Mouse (Mus musculus) embryonic facial prominence, embryonic 12.5 days (tissue): ENCODE measurements around the gene Sema4f. TPM values are rescaled to one million over a fixed set of nuclear protein-coding genes. Genes with fewer than 3 reads are reported as not detected.

Experiments
- ATAC-seq: fragments of 200-750 bp; cut with Nextera tagmentation; 2 replicates; pipeline ENCODE4 v1.8.0; 2017; ENCODE audit not compliant: insufficient number of reproducible peaks, insufficient read depth, low FRiP score, low TSS enrichment
- H3K27ac ChIP-seq: fragments of 300-500 bp; sonication (generic); 2 replicates; pipeline ENCODE4 v1.5.1; 2016; ENCODE audit warnings: mild to moderate bottlenecking
- H3K27me3 ChIP-seq: fragments of 300-500 bp; sonication (generic); 2 replicates; pipeline ENCODE4 v1.6.1; 2016; ENCODE audit warnings: mild to moderate bottlenecking, moderate library complexity
- H3K36me3 ChIP-seq: fragments of 300-500 bp; sonication (generic); 2 replicates; pipeline ENCODE4 v1.6.1; 2016; ENCODE audit warnings: mild to moderate bottlenecking
- H3K4me1 ChIP-seq: fragments of 300-500 bp; sonication (generic); 2 replicates; pipeline ENCODE4 v1.6.1; 2016
- H3K4me2 ChIP-seq: fragments of 300-500 bp; sonication (generic); replicated peaks from 2 replicates; pipeline ENCODE4 v1.6.1; 2016; ENCODE audit warnings: mild to moderate bottlenecking, moderate library complexity
- H3K4me3 ChIP-seq: fragments of 300-500 bp; sonication (generic); 2 replicates; pipeline ENCODE4 v1.5.1; 2016; ENCODE audit warnings: mild to moderate bottlenecking
- H3K9ac ChIP-seq: fragments of 300-500 bp; sonication (generic); 2 replicates; pipeline ENCODE4 v1.6.1; 2016; ENCODE audit warnings: mild to moderate bottlenecking, moderate library complexity
- H3K9me3 ChIP-seq: fragments of 300-500 bp; sonication (generic); 2 replicates; pipeline ENCODE4 v1.6.1; 2016; ENCODE audit warnings: mild to moderate bottlenecking, moderate library complexity
- WGBS: fragments of 180-500 bp; shearing (Covaris S2); methylation state at CpG from one replicate; pipeline ENCODE4 v1.1.7; 2016; 5-methylcytosine and 5-hydroxymethylcytosine counted together
- polyA plus RNA-seq: library from polyadenylated mRNA; unstranded; fragments of >200 nt; fragmentation: Nextera tagmentation; extraction: Ambion mirVana; gene quantifications from 2 replicates; pipeline ENCODE4 v1.2.1, GENCODE M21; 2016

Sema4f gene
- polyA plus RNA-seq, result 7.0 and 7.7 TPM in 2 replicates

DNA sequence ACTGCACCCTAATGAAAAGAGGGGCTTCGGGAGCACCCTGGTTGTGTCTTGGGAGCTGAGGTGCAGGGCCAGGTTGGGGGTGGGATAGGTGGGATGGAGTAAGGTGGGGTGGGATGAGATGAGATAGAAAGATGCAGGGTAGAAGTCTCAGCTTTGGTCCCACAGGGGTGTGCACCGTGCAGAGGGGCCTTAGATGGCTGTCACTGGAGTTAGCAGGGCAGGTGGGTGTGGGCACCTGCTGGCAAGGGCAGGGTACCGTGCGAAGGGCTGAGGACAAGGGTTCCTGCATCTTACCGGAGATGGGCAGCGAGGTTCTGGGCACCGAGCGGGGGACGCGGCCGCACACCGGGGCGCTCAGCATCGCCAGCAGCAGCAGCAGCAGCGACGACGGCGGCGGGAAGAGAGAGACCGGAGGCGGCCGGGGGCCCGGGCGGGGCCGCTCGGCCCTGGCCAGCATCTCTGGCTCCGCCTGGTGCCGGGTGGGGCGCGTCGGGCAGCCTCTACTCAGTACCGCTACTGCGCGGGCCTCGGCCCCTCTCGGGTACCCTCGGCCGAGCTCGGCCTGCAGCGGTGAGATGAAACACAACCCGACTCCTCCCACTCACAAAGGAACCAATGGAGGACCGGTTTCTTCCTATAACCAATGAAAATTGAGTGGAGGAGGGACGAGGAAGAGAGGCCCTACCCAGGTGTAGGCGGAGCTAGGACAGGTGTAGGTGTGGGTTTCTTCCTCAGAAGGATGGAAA, at the start of gene Sema4f:
Gene Sema4f (minus strand): TSS at position 603 of the 746 bp plus-strand sequence.
- H3K27ac ChIP-seq, result no peak within 1 kb of the TSS
- H3K27me3 ChIP-seq, result peaks cover 24% of the 10 kb centered on the region
- H3K9ac ChIP-seq, result peak within 1 kb of the TSS; percentile 68
- peak; percentile 95 for ATAC-seq
- WGBS, result 2% methylated on average over 40 of the region's 44 CpGs
- no peaks in the 10 kb centered on the region for H3K4me1 ChIP-seq
- no peaks in the 10 kb centered on the region for H3K9me3 ChIP-seq
- peak within 1 kb of the TSS; percentile 57 for H3K4me3 ChIP-seq
- H3K36me3 ChIP-seq, result no peaks in the 10 kb centered on the region
- peak within 1 kb of the TSS; percentile 82 for H3K4me2 ChIP-seq

DNA sequence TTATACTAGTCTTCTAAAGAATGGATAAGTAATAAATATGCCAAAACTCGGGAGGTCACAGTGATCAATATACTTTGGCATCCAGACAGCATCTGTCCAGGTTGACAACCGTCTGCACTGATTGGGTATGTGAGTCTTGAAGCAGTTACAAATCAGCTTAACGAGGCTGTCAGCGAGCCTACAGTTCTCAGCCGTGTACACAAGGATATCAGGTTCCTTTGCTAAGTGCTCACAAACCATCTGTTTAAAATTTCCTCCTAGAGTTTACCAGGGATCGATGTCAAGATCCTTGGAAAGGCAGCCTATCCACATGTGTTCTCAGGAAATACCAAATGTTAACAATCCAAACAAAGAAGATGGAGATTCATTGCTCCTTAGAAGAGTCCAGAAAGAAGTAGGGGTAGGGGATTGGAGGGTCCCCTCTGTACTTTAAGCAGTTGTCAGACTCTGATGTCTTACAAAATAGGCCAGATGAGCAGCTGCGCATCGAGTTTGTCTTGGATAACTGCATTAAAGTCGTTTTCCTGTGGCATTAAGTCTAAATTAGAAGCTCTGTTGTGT, 47.9 kb upstream of the Sema4f start:
- WGBS, result 10% methylated on average over 9 of the region's 9 CpGs
- Histone ChIP-seq H3K27me3 (no peaks in the 10 kb centered on the region), H3K4me3 (no peak overlapping the region), H3K9me3 (no peaks in the 10 kb centered on the region), H3K9ac (no peak overlapping the region), H3K36me3 (no peaks in the 10 kb centered on the region), H3K4me1 (peaks cover 13% of the 10 kb centered on the region; the same call in 1 of the 2 replicates), H3K4me2 (peak overlapping the region; percentile 12), H3K27ac (peak overlapping the region; percentile 83)
- ATAC-seq, result peak; percentile 79; the same call in 1 of the 2 replicates

GRCm38 (mm10) chr6:82971031-82971430, 31.5 kb upstream of the Sema4f start:
- Histone ChIP-seq H3K9me3 (no peaks in the 10 kb centered on the region), H3K27me3 (0 out of 2 replicates have a peak, but pooled peaks cover 2% of the 10 kb centered on the region), H3K27ac (no peak overlapping the region), H3K4me2 (no peak overlapping the region), H3K36me3 (no peaks in the 10 kb centered on the region), H3K4me3 (no peak overlapping the region), H3K4me1 (no peaks in the 10 kb centered on the region), H3K9ac (no peak overlapping the region)
- peak; percentile 69; the same call in 1 of the 2 replicates for ATAC-seq
- 7% methylated on average over 5 of the region's 5 CpGs for WGBS

GRCm38 (mm10) chr6:82969249-82970084, 29.9 kb upstream of the Sema4f start:
- Histone ChIP-seq H3K4me3 (no peak overlapping the region), H3K9me3 (no peaks in the 10 kb centered on the region), H3K9ac (no peak overlapping the region), H3K4me2 (no peak overlapping the region), H3K36me3 (no peaks in the 10 kb centered on the region), H3K4me1 (no peaks in the 10 kb centered on the region), H3K27ac (no peak overlapping the region), H3K27me3 (0 out of 2 replicates have a peak, but pooled peaks cover 2% of the 10 kb centered on the region)
- no peak for ATAC-seq
- 68% methylated on average over 6 of the region's 6 CpGs for WGBS

DNA sequence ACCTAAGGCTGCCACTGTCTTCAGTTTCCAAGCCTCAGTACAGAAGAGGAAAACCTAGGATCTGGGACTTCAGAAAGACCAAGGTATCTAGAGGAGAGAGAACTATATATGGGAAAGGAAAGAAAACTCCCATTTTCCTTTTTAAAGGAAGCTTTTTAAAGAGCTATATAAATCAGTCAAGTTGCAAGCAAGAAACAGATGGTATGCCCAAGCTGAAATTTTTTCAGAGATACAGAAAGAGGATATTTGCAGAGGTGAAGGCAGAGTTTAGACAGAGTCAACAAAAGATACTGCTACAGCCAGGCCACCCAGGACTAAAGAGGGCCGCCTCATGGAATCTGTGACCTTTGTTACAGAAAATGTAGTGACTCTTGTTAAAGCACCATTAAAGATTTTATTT, 22.1 kb upstream of the Sema4f start:
- no peaks in the 10 kb centered on the region for H3K36me3 ChIP-seq
- no peak overlapping the region for H3K4me2 ChIP-seq
- H3K27ac ChIP-seq, result no peak overlapping the region
- peaks cover 2% of the 10 kb centered on the region for H3K4me1 ChIP-seq
- H3K9ac ChIP-seq, result no peak overlapping the region
- no peak overlapping the region for H3K4me3 ChIP-seq
- no peak for ATAC-seq
- 70% methylated on average over 1 of the region's 1 CpGs for WGBS
- H3K27me3 ChIP-seq, result no peaks in the 10 kb centered on the region
- H3K9me3 ChIP-seq, result no peaks in the 10 kb centered on the region

DNA sequence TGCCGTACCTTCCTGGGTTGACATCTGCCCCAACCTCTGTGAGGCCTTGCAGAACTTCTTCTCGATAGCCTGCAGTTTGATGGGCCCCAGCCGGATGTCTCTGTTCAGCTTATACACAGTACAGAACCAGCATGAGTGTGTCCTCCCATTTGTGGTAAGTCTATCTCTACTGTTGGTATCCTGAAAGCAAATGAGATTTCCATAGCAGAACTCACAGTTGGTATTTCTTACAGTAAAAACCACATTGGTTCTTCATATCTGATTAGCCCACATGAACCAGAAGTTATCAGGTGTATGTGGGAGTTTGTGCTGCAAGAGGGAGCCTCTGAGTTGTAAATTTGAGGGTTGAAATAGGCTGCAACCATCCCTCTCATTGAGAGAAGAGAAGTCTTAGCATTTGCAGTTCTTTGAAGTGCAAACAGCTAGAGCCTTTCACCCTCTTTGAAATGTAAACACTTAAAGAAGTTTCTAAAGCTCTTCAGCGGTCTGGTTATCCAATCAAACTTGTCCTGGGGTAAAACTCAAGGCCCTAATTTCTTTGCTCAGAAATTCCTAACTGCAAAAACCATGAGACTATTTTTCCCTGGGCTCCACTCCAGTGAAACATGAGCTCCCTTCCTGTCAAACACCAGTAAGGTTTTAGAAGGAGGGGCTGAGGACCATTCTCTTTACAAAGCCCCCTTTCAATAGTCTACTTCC, 17.1 kb upstream of the Sema4f start:
- Histone ChIP-seq H3K4me1 (peaks cover 7% of the 10 kb centered on the region), H3K36me3 (no peaks in the 10 kb centered on the region), H3K9me3 (no peaks in the 10 kb centered on the region), H3K27me3 (no peaks in the 10 kb centered on the region), H3K4me2 (no peak overlapping the region), H3K27ac (peak overlapping the region; percentile 67), H3K4me3 (no peak overlapping the region), H3K9ac (no peak overlapping the region)
- WGBS, result 61% methylated on average over 4 of the region's 4 CpGs
- no peak for ATAC-seq

DNA sequence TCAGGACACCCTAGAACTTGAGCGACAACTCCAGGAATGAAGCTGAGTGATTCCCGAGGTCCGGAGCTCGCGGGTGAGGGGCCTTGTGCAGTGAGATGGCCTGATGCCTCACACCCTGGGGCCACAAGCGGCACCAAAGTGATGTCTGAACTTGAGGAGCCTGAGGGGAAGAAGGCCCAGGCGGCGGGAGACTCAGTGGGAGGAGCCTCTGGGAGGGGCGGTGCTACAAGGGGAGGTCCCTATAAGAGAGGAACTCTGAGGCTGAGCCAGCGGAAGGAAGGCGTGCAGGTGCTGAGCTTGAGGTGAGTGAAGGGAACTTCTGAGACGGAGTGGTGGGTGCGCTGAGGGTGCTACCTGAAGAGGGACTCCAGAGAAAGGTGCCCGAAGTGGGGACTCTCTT, 7.1 kb upstream of the Sema4f start, which contains the start of gene M1ap:
Gene M1ap (plus strand): TSS at position 252 of the 400 bp plus-strand sequence.
- Histone ChIP-seq H3K27me3 (no peaks in the 10 kb centered on the region), H3K4me3 (no peak within 1 kb of the TSS), H3K27ac (no peak within 1 kb of the TSS), H3K9ac (no peak within 1 kb of the TSS), H3K4me1 (no peaks in the 10 kb centered on the region), H3K4me2 (no peak within 1 kb of the TSS), H3K36me3 (no peaks in the 10 kb centered on the region), H3K9me3 (0 out of 2 replicates have a peak, but pooled peaks cover 5% of the 10 kb centered on the region)
- WGBS, result 70% methylated on average over 14 of the region's 14 CpGs
- no peak for ATAC-seq

- Histone ChIP-seq H3K4me2 (no peak overlapping the region), H3K4me3 (no peak overlapping the region), H3K36me3 (no peaks in the 10 kb centered on the region), H3K27ac (no peak overlapping the region), H3K9me3 (0 out of 2 replicates have a peak, but pooled peaks cover 5% of the 10 kb centered on the region), H3K27me3 (peaks cover 2% of the 10 kb centered on the region; the same call in 1 of the 2 replicates), H3K9ac (no peak overlapping the region), H3K4me1 (no peaks in the 10 kb centered on the region)
- WGBS, result 51% methylated on average over 6 of the region's 6 CpGs
- ATAC-seq, result no peak
Measured at GRCm38 (mm10) chr6:82945750-82946149, 6.2 kb upstream of the Sema4f start.

DNA sequence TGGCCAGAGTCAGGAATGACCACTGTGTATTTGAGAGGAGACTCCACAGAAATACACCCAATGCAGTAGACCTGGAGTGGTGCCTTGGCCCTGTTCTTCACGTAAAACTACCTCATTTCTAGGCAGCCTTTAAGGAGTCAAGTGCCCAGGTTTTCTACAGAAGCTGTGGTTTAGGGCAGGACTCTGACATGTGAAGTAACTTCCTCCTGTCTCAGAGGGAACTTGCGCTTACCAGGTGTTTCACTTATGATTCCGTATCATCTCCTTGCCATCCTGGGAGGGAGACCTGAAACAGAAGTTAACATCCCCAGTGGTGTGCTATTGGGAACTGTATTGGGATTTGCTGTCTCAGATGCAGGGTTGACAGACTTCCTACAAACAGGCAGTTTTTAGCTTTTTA, 1.2 kb upstream of the Sema4f start:
- Histone ChIP-seq H3K9ac (no peak overlapping the region), H3K9me3 (no peaks in the 10 kb centered on the region), H3K4me1 (no peaks in the 10 kb centered on the region), H3K27ac (no peak overlapping the region), H3K4me3 (no peak overlapping the region), H3K27me3 (peaks cover 24% of the 10 kb centered on the region), H3K4me2 (no peak overlapping the region), H3K36me3 (no peaks in the 10 kb centered on the region)
- ATAC-seq, result no peak
- WGBS, result 69% methylated on average over 3 of the region's 3 CpGs

DNA sequence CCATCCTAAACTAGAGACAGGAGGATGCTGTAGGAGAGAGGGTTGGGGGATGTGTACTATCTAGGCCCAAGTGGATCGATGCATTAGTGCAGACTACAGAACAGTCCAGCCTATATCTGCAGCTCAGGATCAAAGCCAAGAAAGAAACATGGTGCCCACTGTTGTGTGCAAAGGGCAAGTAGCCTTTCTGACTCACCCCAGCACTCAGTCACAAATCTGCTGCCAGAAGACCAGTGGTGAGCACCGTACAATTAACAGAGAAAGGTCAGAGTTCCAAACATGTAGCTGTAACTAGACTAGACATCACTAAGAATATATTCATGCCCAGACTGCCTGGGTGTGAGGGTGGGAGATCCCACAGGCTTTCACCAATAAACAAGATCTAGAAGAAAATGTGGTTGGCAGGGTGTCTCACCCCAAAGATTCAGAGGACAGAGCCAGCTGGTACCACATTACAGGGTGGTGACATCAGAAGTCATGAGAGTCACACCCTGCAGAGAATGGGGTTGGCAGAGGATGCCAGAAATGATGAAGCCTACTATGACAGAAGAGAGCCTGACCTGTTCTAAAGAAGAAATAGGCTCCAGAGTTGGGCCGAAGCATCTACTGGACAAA, 4.8 kb downstream of the Sema4f start:
- no peaks in the 10 kb centered on the region for H3K4me1 ChIP-seq
- no peaks in the 10 kb centered on the region for H3K9me3 ChIP-seq
- no peak overlapping the region for H3K9ac ChIP-seq
- ATAC-seq, result no peak
- no peaks in the 10 kb centered on the region for H3K36me3 ChIP-seq
- H3K27ac ChIP-seq, result no peak overlapping the region
- 86% methylated on average over 3 of the region's 3 CpGs for WGBS
- no peak overlapping the region for H3K4me3 ChIP-seq
- no peak overlapping the region for H3K4me2 ChIP-seq
- H3K27me3 ChIP-seq, result peaks cover 21% of the 10 kb centered on the region

DNA sequence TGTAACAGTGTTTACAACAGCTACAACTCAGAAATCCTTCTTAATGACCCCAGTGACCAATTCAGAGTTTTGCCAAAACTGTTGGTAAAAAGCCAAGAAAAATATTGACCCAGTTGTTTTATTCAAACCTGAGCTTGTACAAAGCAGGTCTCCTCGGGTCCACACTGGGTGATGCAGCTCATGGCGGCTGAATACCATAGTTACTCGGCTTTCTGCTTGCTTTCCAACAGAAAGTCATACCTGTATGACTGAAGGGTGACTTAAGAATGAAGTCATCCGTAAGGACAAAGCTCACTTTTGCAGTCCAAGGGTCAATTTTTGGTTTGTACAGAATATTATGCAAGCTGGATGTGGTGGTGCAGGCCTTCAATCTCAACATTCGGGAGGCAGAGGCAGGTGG, 12.0 kb downstream of the Sema4f start:
- Histone ChIP-seq H3K4me1 (no peaks in the 10 kb centered on the region), H3K4me3 (no peak overlapping the region), H3K9ac (no peak overlapping the region), H3K27ac (no peak overlapping the region), H3K27me3 (no peaks in the 10 kb centered on the region), H3K36me3 (no peaks in the 10 kb centered on the region), H3K4me2 (no peak overlapping the region), H3K9me3 (no peaks in the 10 kb centered on the region)
- no peak for ATAC-seq
- WGBS, result 77% methylated on average over 5 of the region's 5 CpGs
